Mouse (Mus musculus) intestine, embryonic 15.5 days (tissue): ENCODE measurements around the gene Lrrc8b. TPM values are rescaled to one million over a fixed set of nuclear protein-coding genes. Genes with fewer than 3 reads are reported as not detected.
A peak's percentile ranks its signal among the peaks of the same experiment; 100 is the strongest.

ENCODE experiments used
- ATAC-seq: fragments of 200-750 bp; cut with Nextera tagmentation; 2 replicates; pipeline ENCODE4 v1.8.0; 2017; ENCODE audit warnings: moderate TSS enrichment, moderate library complexity
- H3K27ac ChIP-seq: fragments of 300-500 bp; sonication (generic); 2 replicates; pipeline ENCODE4 v1.5.1; 2015; ENCODE audit warnings: mild to moderate bottlenecking, inconsistent platforms
- H3K27me3 ChIP-seq: fragments of 300-500 bp; sonication (generic); replicated peaks from 2 replicates; pipeline ENCODE4 v1.6.1; 2015; ENCODE audit warnings: inconsistent platforms
- H3K36me3 ChIP-seq: fragments of 300-500 bp; sonication (generic); 2 replicates; pipeline ENCODE4 v1.6.1; 2015; ENCODE audit warnings: inconsistent platforms
- H3K4me1 ChIP-seq: fragments of 300-500 bp; sonication (generic); replicated peaks from 2 replicates; pipeline ENCODE4 v1.6.1; 2015; ENCODE audit warnings: inconsistent platforms
- H3K4me2 ChIP-seq: fragments of 300-500 bp; sonication (generic); replicated peaks from 2 replicates; pipeline ENCODE4 v1.6.1; 2015; ENCODE audit warnings: mild to moderate bottlenecking, inconsistent platforms
- H3K4me3 ChIP-seq: fragments of 300-500 bp; sonication (generic); replicated peaks from 2 replicates; pipeline ENCODE4 v1.5.1; 2015; ENCODE audit warnings: inconsistent platforms
- H3K9ac ChIP-seq: fragments of 300-500 bp; sonication (generic); 2 replicates; pipeline ENCODE4 v1.6.1; 2015; ENCODE audit warnings: inconsistent platforms
- H3K9me3 ChIP-seq: fragments of 300-500 bp; sonication (generic); 2 replicates; pipeline ENCODE4 v1.6.1; 2016; ENCODE audit warnings: inconsistent platforms
- WGBS: fragments of 180-500 bp; shearing (Covaris S2); methylation state at CpG from one replicate; pipeline ENCODE4 v1.1.7; 2015; 5-methylcytosine and 5-hydroxymethylcytosine counted together
- polyA plus RNA-seq: library from polyadenylated mRNA; unstranded; fragments of >200 nt; fragmentation: Nextera tagmentation; extraction: Ambion mirVana; gene quantifications from 2 replicates; pipeline ENCODE4 v1.2.1, GENCODE M21; 2015

Gene Lrrc8b
- polyA plus RNA-seq, 1 experiment from 2014 or later: 6.3 TPM

- Histone ChIP-seq H3K36me3 (no peaks in the 10 kb centered on the region), H3K9ac (no peak overlapping the region), H3K4me1 (no peaks in the 10 kb centered on the region), H3K27me3 (no peaks in the 10 kb centered on the region), H3K4me3 (no peak overlapping the region), H3K4me2 (no peak overlapping the region), H3K9me3 (no peaks in the 10 kb centered on the region), H3K27ac (peak overlapping the region; percentile 2; the same call in 1 of the 2 replicates)
- WGBS: 72% methylated on average over 12 of the region's 12 CpGs
- ATAC-seq: no peak
Measured at GRCm38 (mm10) chr5:105428265-105428974, 12.8 kb downstream of the Lrrc8b start.

- WGBS: 83% methylated on average over 8 of the region's 8 CpGs
Measured at GRCm38 (mm10) chr5:105430148-105430547, 14.6 kb downstream of the Lrrc8b start.

DNA sequence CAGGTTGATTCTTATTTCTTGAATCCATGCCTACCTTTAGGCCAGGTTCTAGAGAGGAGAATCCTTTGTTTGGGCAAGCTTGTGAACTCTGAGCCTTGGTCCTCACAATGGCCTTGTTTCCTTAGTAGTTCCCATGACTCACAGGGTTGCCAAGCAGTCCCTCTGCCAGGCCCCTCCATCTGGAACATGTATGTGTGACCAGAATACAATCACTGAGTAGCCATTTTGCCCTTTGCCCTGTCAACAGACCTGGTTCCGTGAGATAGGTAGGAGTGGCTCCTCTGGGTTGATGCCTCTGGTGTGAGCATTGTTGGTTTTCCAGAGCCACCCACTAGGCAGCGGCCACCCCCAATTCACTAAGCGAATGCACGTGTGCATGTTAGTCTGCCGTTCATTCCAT is 24.0 kb downstream of the Lrrc8b start:
- Histone ChIP-seq H3K9me3 (no peaks in the 10 kb centered on the region), H3K4me2 (no peak overlapping the region), H3K36me3 (no peaks in the 10 kb centered on the region), H3K27me3 (no peaks in the 10 kb centered on the region), H3K4me1 (no peaks in the 10 kb centered on the region), H3K4me3 (no peak overlapping the region), H3K27ac (no peak overlapping the region), H3K9ac (no peak overlapping the region)
- peak; percentile 80 for ATAC-seq
- 76% methylated on average over 5 of the region's 5 CpGs for WGBS

More at GRCm38 (mm10) chr5:105430148-105430547, 14.6 kb downstream of the Lrrc8b start:
- Histone ChIP-seq H3K27me3 (no peaks in the 10 kb centered on the region), H3K9ac (no peak overlapping the region), H3K4me1 (no peaks in the 10 kb centered on the region), H3K36me3 (no peaks in the 10 kb centered on the region), H3K4me2 (no peak overlapping the region), H3K9me3 (no peaks in the 10 kb centered on the region), H3K27ac (no peak overlapping the region), H3K4me3 (no peak overlapping the region)
- no peak for ATAC-seq

DNA sequence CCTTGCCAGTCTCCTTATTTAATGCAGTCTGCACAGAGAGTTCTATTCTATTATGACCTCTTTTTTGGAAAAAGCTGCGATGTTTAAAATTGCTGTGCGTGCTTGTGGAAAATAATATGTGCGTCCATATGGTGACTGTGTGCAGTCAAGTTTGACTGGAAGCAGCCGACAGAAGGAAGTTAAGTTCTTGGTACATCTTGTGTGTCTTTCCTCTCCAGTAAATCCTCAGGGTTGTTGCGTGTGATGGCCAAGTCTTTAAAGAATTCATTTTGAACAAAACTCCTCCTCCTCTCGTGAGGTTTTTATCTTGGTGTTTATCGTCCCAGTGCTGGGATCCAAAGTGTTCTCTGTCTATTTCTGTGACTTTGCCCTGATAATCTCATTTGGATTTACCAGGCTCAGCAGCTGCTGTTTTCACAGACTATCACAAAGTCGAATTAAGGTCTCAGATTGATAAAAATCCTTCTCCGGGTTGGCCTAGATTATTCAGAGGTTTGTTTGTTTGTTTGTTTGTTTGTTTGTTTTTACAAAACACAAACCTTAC is 25.5 kb downstream of the Lrrc8b start:
- H3K36me3 ChIP-seq: no peaks in the 10 kb centered on the region
- no peak for ATAC-seq
- no peaks in the 10 kb centered on the region for H3K4me1 ChIP-seq
- no peak overlapping the region for H3K27ac ChIP-seq
- H3K4me2 ChIP-seq: no peak overlapping the region
- H3K27me3 ChIP-seq: no peaks in the 10 kb centered on the region
- WGBS: 73% methylated on average over 9 of the region's 9 CpGs
- H3K9ac ChIP-seq: no peak overlapping the region
- H3K4me3 ChIP-seq: no peak overlapping the region
- no peaks in the 10 kb centered on the region for H3K9me3 ChIP-seq

GRCm38 (mm10) chr5:105442212-105443000 is 26.8 kb downstream of the Lrrc8b start:
- H3K9me3 ChIP-seq: no peaks in the 10 kb centered on the region
- H3K27me3 ChIP-seq: no peaks in the 10 kb centered on the region
- no peak overlapping the region for H3K4me2 ChIP-seq
- H3K4me3 ChIP-seq: no peak overlapping the region
- H3K36me3 ChIP-seq: no peaks in the 10 kb centered on the region
- 63% methylated on average over 5 of the region's 5 CpGs for WGBS
- no peak overlapping the region for H3K27ac ChIP-seq
- no peak overlapping the region for H3K9ac ChIP-seq
- no peak for ATAC-seq
- no peaks in the 10 kb centered on the region for H3K4me1 ChIP-seq

DNA sequence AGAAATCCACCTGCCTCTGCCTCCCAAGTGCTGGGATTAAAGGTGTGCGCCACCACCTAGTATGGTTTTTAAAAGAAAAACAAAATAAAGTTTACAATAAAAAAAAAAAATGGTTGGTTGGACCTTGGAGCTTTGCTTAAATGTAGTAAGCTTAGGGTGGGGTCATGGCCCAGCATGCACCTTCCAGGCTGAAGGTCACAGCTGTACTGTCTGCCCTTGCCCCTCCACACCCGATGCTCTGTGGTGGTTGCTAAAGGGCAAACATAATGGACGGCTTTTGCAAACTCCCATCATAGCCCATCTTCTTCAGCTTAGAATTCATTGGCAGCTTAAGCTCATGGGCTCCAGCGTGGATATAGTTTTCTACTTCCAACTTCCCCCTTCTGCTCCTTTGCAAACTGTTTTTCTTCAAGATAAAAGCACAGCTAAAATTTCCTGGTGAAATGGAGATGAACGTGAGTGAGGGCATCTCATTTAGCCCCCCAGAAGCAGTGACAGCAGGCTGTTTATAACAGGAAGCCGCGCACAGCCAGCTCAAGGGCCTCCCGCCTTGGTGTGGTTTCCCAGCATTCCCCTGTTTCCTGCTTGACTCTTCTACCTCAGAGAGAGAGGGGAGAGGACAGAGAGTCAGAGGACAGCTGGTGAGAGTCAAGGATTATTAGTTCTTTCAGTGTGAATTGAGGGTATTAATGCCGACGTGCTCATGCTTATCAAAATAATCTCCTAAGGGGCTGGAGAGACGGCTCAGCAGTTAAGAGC is 27.7 kb downstream of the Lrrc8b start:
- Histone ChIP-seq H3K4me3 (no peak overlapping the region), H3K36me3 (no peaks in the 10 kb centered on the region), H3K27me3 (no peaks in the 10 kb centered on the region), H3K9ac (no peak overlapping the region), H3K27ac (no peak overlapping the region), H3K4me1 (no peaks in the 10 kb centered on the region), H3K4me2 (no peak overlapping the region), H3K9me3 (no peaks in the 10 kb centered on the region)
- 43% methylated on average over 11 of the region's 11 CpGs for WGBS
- no peak for ATAC-seq

GRCm38 (mm10) chr5:105445686-105446085 is 30.1 kb downstream of the Lrrc8b start:
- H3K4me3 ChIP-seq: no peak overlapping the region
- H3K27ac ChIP-seq: no peak overlapping the region
- no peaks in the 10 kb centered on the region for H3K9me3 ChIP-seq
- ATAC-seq: peak; percentile 63; the same call in 1 of the 2 replicates
- no peaks in the 10 kb centered on the region for H3K4me1 ChIP-seq
- H3K36me3 ChIP-seq: no peaks in the 10 kb centered on the region
- no peak overlapping the region for H3K9ac ChIP-seq
- WGBS: 53% methylated on average over 6 of the region's 6 CpGs
- no peaks in the 10 kb centered on the region for H3K27me3 ChIP-seq
- no peak overlapping the region for H3K4me2 ChIP-seq

DNA sequence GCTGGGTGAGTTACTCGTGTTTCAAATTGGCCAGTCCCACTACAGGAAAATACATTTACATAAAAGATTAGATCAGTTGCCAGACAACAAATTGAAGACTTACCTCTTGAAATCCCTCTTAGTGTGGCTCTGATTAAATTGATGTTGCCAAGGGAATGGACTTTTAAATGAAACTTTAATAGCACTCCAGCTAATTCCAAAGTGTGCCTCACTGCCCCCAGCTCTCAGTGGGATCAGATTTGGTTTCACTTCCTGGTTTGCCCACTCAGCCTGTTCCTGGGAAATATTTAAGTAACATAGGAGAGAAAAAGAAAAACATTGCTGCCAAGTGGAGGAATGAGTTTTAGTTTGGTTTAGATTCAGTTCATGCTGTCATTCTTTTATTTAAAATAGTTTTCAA is 38.5 kb downstream of the Lrrc8b start:
- Histone ChIP-seq H3K27me3 (no peaks in the 10 kb centered on the region), H3K27ac (no peak overlapping the region), H3K4me1 (no peaks in the 10 kb centered on the region), H3K9ac (no peak overlapping the region), H3K4me3 (no peak overlapping the region), H3K9me3 (no peaks in the 10 kb centered on the region), H3K36me3 (no peaks in the 10 kb centered on the region), H3K4me2 (no peak overlapping the region)
- no peak for ATAC-seq
- 33% methylated on average over 1 of the region's 1 CpGs for WGBS

DNA sequence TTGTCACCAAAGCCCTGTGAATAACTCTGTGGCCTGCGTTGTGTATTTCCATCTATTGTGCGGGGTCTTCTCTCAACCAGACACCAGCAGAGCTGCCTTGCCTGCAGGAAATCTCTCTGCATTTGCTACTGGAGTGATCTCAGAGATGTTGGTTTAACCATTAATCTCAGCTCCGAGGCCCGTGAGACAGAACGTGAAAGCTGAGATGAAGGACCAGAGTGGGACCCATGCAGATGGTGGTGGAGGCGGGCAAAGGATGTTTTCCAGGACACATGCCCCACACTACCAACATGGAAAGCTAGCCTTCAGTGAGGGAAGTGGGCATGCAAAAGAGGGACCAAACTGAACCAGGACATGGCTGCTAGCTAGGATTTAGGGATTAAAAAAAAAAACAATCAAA is 43.5 kb downstream of the Lrrc8b start:
- H3K4me1 ChIP-seq: no peaks in the 10 kb centered on the region
- H3K4me3 ChIP-seq: no peak overlapping the region
- H3K9ac ChIP-seq: no peak overlapping the region
- no peak overlapping the region for H3K27ac ChIP-seq
- WGBS: 47% methylated on average over 6 of the region's 6 CpGs
- no peak for ATAC-seq
- H3K36me3 ChIP-seq: no peaks in the 10 kb centered on the region
- no peaks in the 10 kb centered on the region for H3K27me3 ChIP-seq
- H3K9me3 ChIP-seq: no peaks in the 10 kb centered on the region
- H3K4me2 ChIP-seq: no peak overlapping the region

DNA sequence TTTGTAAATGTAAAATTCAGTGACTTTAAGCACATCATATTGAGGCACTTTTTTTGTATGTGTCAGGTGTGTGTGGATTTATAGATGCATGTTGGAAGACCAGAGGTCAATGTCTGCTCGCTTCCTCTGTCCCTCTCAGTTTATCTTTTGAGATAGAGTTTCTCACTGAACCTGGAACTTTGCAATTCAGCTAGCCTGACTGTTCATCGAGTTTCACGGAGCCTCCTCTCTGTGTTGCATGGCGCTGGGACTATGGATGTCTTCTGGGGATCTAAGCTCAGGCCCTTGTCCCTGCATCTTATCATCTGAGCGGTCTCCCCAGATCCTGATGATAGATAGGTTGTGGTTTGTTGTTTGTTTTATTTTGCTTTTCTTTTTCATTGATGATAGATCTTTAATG is 45.0 kb downstream of the Lrrc8b start:
- Histone ChIP-seq H3K9ac (no peak overlapping the region), H3K4me3 (no peak overlapping the region), H3K4me1 (no peaks in the 10 kb centered on the region), H3K27ac (no peak overlapping the region), H3K27me3 (no peaks in the 10 kb centered on the region), H3K9me3 (no peaks in the 10 kb centered on the region), H3K4me2 (no peak overlapping the region), H3K36me3 (no peaks in the 10 kb centered on the region)
- 57% methylated on average over 5 of the region's 5 CpGs for WGBS
- ATAC-seq: peak; percentile 53

- Histone ChIP-seq H3K4me2 (no peak overlapping the region), H3K4me3 (no peak overlapping the region), H3K27ac (no peak overlapping the region), H3K27me3 (no peaks in the 10 kb centered on the region), H3K9ac (no peak overlapping the region), H3K9me3 (no peaks in the 10 kb centered on the region), H3K4me1 (no peaks in the 10 kb centered on the region), H3K36me3 (no peaks in the 10 kb centered on the region)
- WGBS: 87% methylated on average over 1 of the region's 1 CpGs
- ATAC-seq: no peak
Measured at GRCm38 (mm10) chr5:105461076-105461475, 45.5 kb downstream of the Lrrc8b start.

- Histone ChIP-seq H3K4me2 (no peak overlapping the region), H3K4me3 (no peak overlapping the region), H3K9ac (no peak overlapping the region), H3K27me3 (no peaks in the 10 kb centered on the region), H3K36me3 (no peaks in the 10 kb centered on the region), H3K27ac (no peak overlapping the region), H3K9me3 (no peaks in the 10 kb centered on the region), H3K4me1 (no peaks in the 10 kb centered on the region)
- ATAC-seq: no peak
Measured at GRCm38 (mm10) chr5:105464671-105465070, 49.1 kb downstream of the Lrrc8b start.
